Mouse (Mus musculus) bone marrow macrophage, adult 2 months (primary cell): ENCODE measurements around the gene Ldlrad1.

Source experiments
- CTCF ChIP-seq: IDR thresholded peaks from 2 replicates; pipeline ENCODE4 v1.5.1; 2012; ENCODE audit warnings: low read depth, mild to moderate bottlenecking, low read length, moderate library complexity
- POLR2A ChIP-seq: IDR thresholded peaks from 2 replicates; pipeline ENCODE4 v1.6.1; 2012; ENCODE audit warnings: mild to moderate bottlenecking, low read depth, low read length, borderline replicate concordance

DNA sequence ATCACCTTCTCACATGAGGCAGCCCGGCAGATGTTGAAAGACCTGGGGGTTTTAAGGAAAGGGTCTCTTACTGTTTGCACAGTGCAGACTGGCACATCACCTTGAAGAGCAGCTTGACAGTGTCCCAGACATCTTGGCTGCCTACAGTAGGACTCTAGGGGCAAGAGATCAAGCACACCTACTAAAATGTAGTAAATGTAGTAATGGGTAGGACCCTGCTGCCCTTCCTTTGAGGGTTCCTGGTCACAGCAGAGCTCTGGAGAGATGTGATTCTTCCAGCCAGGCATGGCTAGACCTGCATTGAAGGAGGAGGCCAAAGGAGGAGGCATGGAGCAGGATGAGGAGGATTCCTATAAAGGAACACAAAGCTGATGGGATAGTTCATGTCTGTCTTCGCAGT lies 2.0 kb upstream of the Ldlrad1 start:
- TF ChIP-seq CTCF (no peak), POLR2A (no peak)
